Mouse (Mus musculus) limb, embryonic 11.5 days (tissue): Measurements from ENCODE around the gene C2cd3. TPM values are rescaled to one million over a fixed set of nuclear protein-coding genes. Genes with fewer than 3 reads are reported as not detected.

Source experiments
- ATAC-seq: fragments of 200-750 bp; cut with Nextera tagmentation; 2 replicates; pipeline ENCODE4 v1.8.0; 2017; ENCODE audit warnings: low read depth; ENCODE audit not compliant: insufficient number of reproducible peaks, low FRiP score, low TSS enrichment
- DNase-seq: peaks from one replicate; pipeline ENCODE4 v3.0.0-alpha.2; 2015; ENCODE audit warnings: low spot score
- H3K27ac ChIP-seq: fragments of 300-500 bp; sonication (generic); replicated peaks from 2 replicates; pipeline ENCODE4 v1.5.1; 2014; ENCODE audit warnings: low read depth, mild to moderate bottlenecking, low read length
- H3K27me3 ChIP-seq: fragments of 300-500 bp; sonication (generic); 2 replicates; pipeline ENCODE4 v1.6.1; 2014; ENCODE audit warnings: mild to moderate bottlenecking, low read length, mixed read lengths; ENCODE audit not compliant: control insufficient read depth, insufficient read depth
- H3K36me3 ChIP-seq: fragments of 300-500 bp; sonication (generic); 2 replicates; pipeline ENCODE4 v1.6.1; 2014; ENCODE audit warnings: mild to moderate bottlenecking, low read length, moderate library complexity, mixed read lengths; ENCODE audit not compliant: control insufficient read depth, insufficient read depth
- H3K4me1 ChIP-seq: fragments of 300-500 bp; sonication (generic); 2 replicates; pipeline ENCODE4 v1.6.1; 2014; ENCODE audit warnings: low read length, mixed read lengths; ENCODE audit not compliant: control insufficient read depth, insufficient read depth
- H3K4me2 ChIP-seq: fragments of 300-500 bp; sonication (generic); 2 replicates; pipeline ENCODE4 v1.6.1; 2014; ENCODE audit warnings: low read depth, mild to moderate bottlenecking, moderate library complexity; ENCODE audit not compliant: severe bottlenecking
- H3K4me3 ChIP-seq: fragments of 300-500 bp; sonication (generic); 2 replicates; pipeline ENCODE4 v1.5.1; 2014; ENCODE audit warnings: low read depth, low read length
- H3K9ac ChIP-seq: fragments of 300-500 bp; sonication (generic); 2 replicates; pipeline ENCODE4 v1.6.1; 2014; ENCODE audit warnings: mild to moderate bottlenecking, low read length
- H3K9me3 ChIP-seq: fragments of 300-500 bp; sonication (generic); 2 replicates; pipeline ENCODE4 v1.6.1; 2016; ENCODE audit warnings: low read length; ENCODE audit not compliant: control insufficient read depth
- WGBS: fragments of 180-500 bp; shearing (Covaris S2); extraction: QIAGEN DNeasy Blood & Tissue Kit; methylation state at CpG from one replicate; pipeline ENCODE4 v1.1.7; 2014; 5-methylcytosine and 5-hydroxymethylcytosine counted together
- polyA plus RNA-seq: library from polyadenylated mRNA; unstranded; fragments of >200 nt; fragmentation: Nextera tagmentation; extraction: Ambion mirVana; gene quantifications from 2 replicates; pipeline ENCODE4 v1.2.1, GENCODE M21; 2014

Gene C2cd3
- polyA plus RNA-seq: 43.0 and 44.6 TPM in 2 replicates

- DNase-seq (peak; percentile 99), ATAC-seq (peak; percentile 97)
- Histone ChIP-seq H3K27ac (peak within 1 kb of the TSS; percentile 75), H3K4me1 (peaks cover 2% of the 10 kb centered on the region; the same call in 1 of the 2 replicates), H3K9ac (peak within 1 kb of the TSS; percentile 71), H3K4me2 (peak within 1 kb of the TSS; percentile 50), H3K4me3 (peak within 1 kb of the TSS; percentile 75), H3K36me3 (peaks cover 3% of the 10 kb centered on the region; the same call in 1 of the 2 replicates), H3K9me3 (no peaks in the 10 kb centered on the region), H3K27me3 (no peaks in the 10 kb centered on the region)
- WGBS: under 1% methylated on average over 54 of the region's 54 CpGs
Measured at GRCm38 (mm10) chr7:100371495-100372451, at the start of gene C2cd3, which contains the start of gene Ppme1. TSS of gene C2cd3 (plus strand) at chr7:100372233. TSS of gene Ppme1 (minus strand) at chr7:100372307.

DNA sequence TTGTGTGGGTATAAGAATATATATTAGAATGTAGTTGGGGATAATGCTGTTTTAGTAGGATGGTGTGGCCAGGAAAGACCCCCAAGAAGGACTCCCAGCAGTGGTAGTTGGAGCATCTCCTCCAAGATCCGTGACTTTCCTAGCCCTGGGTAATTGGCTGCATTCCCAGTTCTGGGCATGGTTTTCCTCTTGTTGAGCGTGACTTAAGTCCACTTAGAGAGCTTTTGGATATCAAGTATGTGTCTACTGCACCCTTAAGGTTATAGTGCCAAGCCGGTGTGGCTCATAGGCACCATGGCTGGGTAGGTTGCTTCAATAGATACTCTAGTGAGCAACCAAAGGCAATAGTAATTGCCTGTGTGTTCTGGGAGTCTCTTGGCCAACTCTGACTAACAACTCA is 48.3 kb upstream of the C2cd3 start:
- H3K36me3 ChIP-seq: no peaks in the 10 kb centered on the region
- H3K9me3 ChIP-seq: no peaks in the 10 kb centered on the region
- no peaks in the 10 kb centered on the region for H3K4me1 ChIP-seq
- ATAC-seq (no peak), DNase-seq (no peak)
- no peak overlapping the region for H3K27ac ChIP-seq
- no peak overlapping the region for H3K9ac ChIP-seq
- WGBS: 95% methylated on average over 3 of the region's 3 CpGs
- H3K4me3 ChIP-seq: no peak overlapping the region
- H3K27me3 ChIP-seq: no peaks in the 10 kb centered on the region
- no peak overlapping the region for H3K4me2 ChIP-seq

DNA sequence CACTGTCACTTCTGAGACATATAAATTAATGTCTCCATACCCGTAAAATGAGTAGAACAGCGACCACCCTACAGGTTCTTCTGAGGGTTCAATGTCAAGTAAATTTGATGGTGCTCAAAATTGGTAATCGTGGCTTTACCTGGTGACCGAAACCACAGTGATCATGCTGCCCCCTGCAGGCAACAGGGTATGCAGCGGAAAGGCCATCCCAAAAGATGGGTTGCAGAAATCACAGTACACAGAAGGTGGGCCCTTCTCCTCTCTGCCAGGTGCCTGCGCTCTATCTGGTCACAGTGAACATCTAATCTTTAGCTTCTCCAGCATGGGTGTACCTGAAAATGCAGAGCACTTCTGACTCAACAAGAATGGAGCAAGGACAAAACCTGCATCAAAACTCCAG is 46.6 kb upstream of the C2cd3 start:
- H3K27ac ChIP-seq: no peak overlapping the region
- H3K9ac ChIP-seq: no peak overlapping the region
- whole genome bisulfite sequencing: 87% methylated on average over 6 of the region's 6 CpGs
- H3K4me1 ChIP-seq: no peaks in the 10 kb centered on the region
- no peak overlapping the region for H3K4me2 ChIP-seq
- no peak for ATAC-seq
- peak; percentile 68 for DNase-seq
- no peak overlapping the region for H3K4me3 ChIP-seq
- no peaks in the 10 kb centered on the region for H3K27me3 ChIP-seq
- no peaks in the 10 kb centered on the region for H3K9me3 ChIP-seq
- H3K36me3 ChIP-seq: no peaks in the 10 kb centered on the region; the same call in 1 of the 2 replicates

- ATAC-seq (no peak), DNase-seq (no peak)
- no peak overlapping the region for H3K4me2 ChIP-seq
- no peaks in the 10 kb centered on the region for H3K4me1 ChIP-seq
- no peak overlapping the region for H3K4me3 ChIP-seq
- no peak overlapping the region for H3K9ac ChIP-seq
- 89% methylated on average over 7 of the region's 7 CpGs for WGBS
- peaks cover 3% of the 10 kb centered on the region; the same call in 1 of the 2 replicates for H3K36me3 ChIP-seq
- no peak overlapping the region for H3K27ac ChIP-seq
- no peaks in the 10 kb centered on the region for H3K9me3 ChIP-seq
- no peaks in the 10 kb centered on the region for H3K27me3 ChIP-seq
Measured at GRCm38 (mm10) chr7:100327514-100327913, 44.5 kb upstream of the C2cd3 start.

GRCm38 (mm10) chr7:100328636-100329035 is 43.4 kb upstream of the C2cd3 start:
- Histone ChIP-seq H3K36me3 (peaks cover 9% of the 10 kb centered on the region; the same call in 1 of the 2 replicates), H3K4me2 (no peak overlapping the region), H3K9me3 (no peaks in the 10 kb centered on the region), H3K4me3 (no peak overlapping the region), H3K27me3 (no peaks in the 10 kb centered on the region), H3K4me1 (no peaks in the 10 kb centered on the region), H3K27ac (no peak overlapping the region), H3K9ac (no peak overlapping the region)
- ATAC-seq (no peak), DNase-seq (no peak)
- WGBS: 92% methylated on average over 4 of the region's 4 CpGs

DNA sequence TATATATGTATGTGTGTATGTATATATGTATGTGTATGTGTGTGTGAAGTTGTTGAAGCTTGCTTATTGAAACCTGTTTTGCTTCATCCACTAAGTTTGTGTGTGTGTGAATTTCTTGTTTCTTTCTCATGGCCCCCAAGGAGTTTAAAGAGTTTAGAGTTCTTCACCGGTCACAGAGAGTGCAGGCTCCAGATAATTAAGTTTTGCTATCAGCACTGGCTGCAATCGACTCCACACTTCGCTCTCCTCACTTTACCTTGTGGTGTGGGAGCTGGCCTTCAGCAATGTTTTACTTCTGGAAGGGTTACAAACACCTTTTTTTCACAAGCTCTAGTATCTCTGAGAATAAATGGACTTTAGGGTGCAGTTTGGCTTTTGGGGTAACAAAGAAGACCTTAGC is 40.8 kb upstream of the C2cd3 start:
- ATAC-seq (no peak), DNase-seq (no peak)
- Histone ChIP-seq H3K27me3 (no peaks in the 10 kb centered on the region), H3K4me3 (no peak overlapping the region), H3K27ac (no peak overlapping the region), H3K9ac (no peak overlapping the region), H3K4me1 (no peaks in the 10 kb centered on the region), H3K36me3 (peaks cover 13% of the 10 kb centered on the region; the same call in 1 of the 2 replicates), H3K9me3 (no peaks in the 10 kb centered on the region), H3K4me2 (no peak overlapping the region)
- 95% methylated on average over 3 of the region's 3 CpGs for WGBS

- DNase-seq: no peak
- H3K36me3 ChIP-seq: peaks cover 13% of the 10 kb centered on the region; the same call in 1 of the 2 replicates
Measured at GRCm38 (mm10) chr7:100335921-100336320, 36.1 kb upstream of the C2cd3 start.

DNA sequence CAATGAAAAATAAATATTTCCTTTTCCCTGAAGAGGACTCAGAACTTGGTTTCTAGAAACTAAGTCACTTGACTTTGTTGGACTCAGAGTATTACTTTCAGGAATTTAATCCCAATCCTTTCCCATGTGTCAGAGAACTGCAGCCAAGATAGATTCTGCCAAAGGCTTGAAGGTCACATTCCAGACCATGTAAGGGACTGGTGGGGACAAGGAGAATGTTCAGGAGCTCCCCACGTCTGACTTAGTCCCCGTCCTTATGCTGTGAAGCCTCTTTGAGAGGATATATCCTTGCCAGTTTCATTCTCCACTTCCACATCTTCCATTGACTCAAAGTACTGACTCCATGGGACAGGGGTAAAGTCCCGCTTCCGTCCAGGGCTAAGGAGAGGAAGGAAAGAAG is 17.0 kb upstream of the C2cd3 start:
- ATAC-seq (no peak), DNase-seq (no peak)
- H3K27me3 ChIP-seq: no peaks in the 10 kb centered on the region
- 87% methylated on average over 4 of the region's 4 CpGs for WGBS
- H3K36me3 ChIP-seq: no peaks in the 10 kb centered on the region
- H3K9ac ChIP-seq: no peak overlapping the region
- H3K4me3 ChIP-seq: no peak overlapping the region
- no peaks in the 10 kb centered on the region for H3K9me3 ChIP-seq
- H3K4me1 ChIP-seq: no peaks in the 10 kb centered on the region
- H3K4me2 ChIP-seq: no peak overlapping the region
- H3K27ac ChIP-seq: no peak overlapping the region

More at GRCm38 (mm10) chr7:100335921-100336320, 36.1 kb upstream of the C2cd3 start:
- Histone ChIP-seq H3K4me1 (no peaks in the 10 kb centered on the region), H3K27ac (no peak overlapping the region), H3K4me3 (no peak overlapping the region), H3K9ac (no peak overlapping the region), H3K9me3 (no peaks in the 10 kb centered on the region), H3K27me3 (no peaks in the 10 kb centered on the region), H3K4me2 (no peak overlapping the region)
- WGBS: 97% methylated on average over 2 of the region's 2 CpGs
- ATAC-seq: no peak
